ENCODE assay signal across 9 mouse cellular contexts in genomic region chr7:35584068-35584785, GRCm38 (mm10). TPM values are rescaled to one million over a fixed set of nuclear protein-coding genes. Genes with fewer than 3 reads are reported as not detected.
DNase-seq lines count a peak whose midpoint lies in the region; ATAC-seq and TF ChIP-seq lines count a peak whose summit lies in the region.
"Had no signal": no experiment of that assay in that cellular context is flagged by ENCODE, and none has a peak within 500 bp of the region (broad histone marks: within the 10 kb centered on the region; RNA-seq: fewer than 3 reads in every experiment).

No protein-coding gene starts in this region.

- H3K4me2 ChIP-seq in embryonic facial prominence, embryonic 15.5 days (replicated peaks): peak overlapping the region; percentile 100
- H3K4me2 ChIP-seq in intestine, embryonic 16.5 days (ENCODE audit: low read depth, low read length): peak overlapping the region; percentile 90
- H3K4me2 ChIP-seq in neural tube, embryonic 13.5 days: peak overlapping the region; percentile 97

- H3K27me3 ChIP-seq in embryonic facial prominence, embryonic 15.5 days: peaks cover 45% of the 10 kb centered on the region
- peaks cover 24% of the 10 kb centered on the region for H3K27me3 ChIP-seq in intestine, embryonic 16.5 days (replicated peaks; ENCODE audit: control insufficient read depth, insufficient read depth, low read length)
- H3K27me3 ChIP-seq in neural tube, embryonic 13.5 days: peaks cover 44% of the 10 kb centered on the region

- H3K4me1 ChIP-seq in embryonic facial prominence, embryonic 15.5 days: peaks cover 35% of the 10 kb centered on the region
- H3K4me1 ChIP-seq in intestine, embryonic 16.5 days (ENCODE audit: control insufficient read depth, insufficient read depth, low read length): peaks cover 17% of the 10 kb centered on the region
- H3K4me1 ChIP-seq in neural tube, embryonic 13.5 days (replicated peaks): peaks cover 31% of the 10 kb centered on the region

- H3K9ac ChIP-seq in embryonic facial prominence, embryonic 15.5 days: peak overlapping the region; percentile 33; the same call in 1 of the 2 replicates
- H3K9ac ChIP-seq in intestine, embryonic 16.5 days (ENCODE audit: low read depth, low read length): peak overlapping the region; percentile 65
- H3K9ac ChIP-seq in neural tube, embryonic 13.5 days: peak overlapping the region; percentile 64

- no peak overlapping the region for H3K27ac ChIP-seq in left cerebral cortex, adult 2 months
- no peak overlapping the region for H3K27ac ChIP-seq in embryonic facial prominence, embryonic 15.5 days (replicated peaks)
- H3K27ac ChIP-seq in intestine, embryonic 16.5 days (ENCODE audit: low read length): no peak overlapping the region
- no peak overlapping the region for H3K27ac ChIP-seq in neural tube, embryonic 13.5 days (replicated peaks)

- no peak for TF ChIP-seq CTCF in left cerebral cortex, adult 2 months (IDR thresholded peaks at IDR 0.05)

- WGBS in embryonic facial prominence, embryonic 15.5 days: 5% methylated on average over 36 of the region's 36 CpGs
- WGBS in intestine, embryonic 16.5 days: 6% methylated on average over 36 of the region's 36 CpGs
- 6% methylated on average over 36 of the region's 36 CpGs for WGBS in neural tube, embryonic 13.5 days

- no peak for DNase-seq in left cerebral cortex, adult 2 months (ENCODE audit: extremely low spot score in 1 of 2, low spot score in 2 of 2)
- no peak for DNase-seq in left cerebral cortex, postnatal 36 days (ENCODE audit: low spot score in 2 of 2)
- no peak for DNase-seq in yolk sac, embryonic 10.5 days (ENCODE audit: low spot score)
- no peak for DNase-seq in adrenal gland, adult 2 months
- DNase-seq: kidney, adult 8-10 months had no signal

- H3K4me3 ChIP-seq in left cerebral cortex, adult 2 months: peak overlapping the region; percentile 93
- peak overlapping the region; percentile 82 for H3K4me3 ChIP-seq in embryonic facial prominence, embryonic 15.5 days (replicated peaks)
- H3K4me3 ChIP-seq in intestine, embryonic 16.5 days (ENCODE audit: low read length): peak overlapping the region; percentile 76
- peak overlapping the region; percentile 72 for H3K4me3 ChIP-seq in neural tube, embryonic 13.5 days

- no peak for ATAC-seq in embryonic facial prominence, embryonic 15.5 days (ENCODE audit: insufficient number of reproducible peaks, low FRiP score, low TSS enrichment, low read depth)
- ATAC-seq in intestine, embryonic 16.5 days: no peak
- ATAC-seq in neural tube, embryonic 13.5 days (ENCODE audit: low read depth): no peak
- ATAC-seq in granulocyte monocyte progenitor cell, adult 5-6 weeks (replicated peaks; ENCODE audit: poor library complexity, severe bottlenecking): no peak; the same call in 1 of the 2 replicates

- no peaks in the 10 kb centered on the region for H3K9me3 ChIP-seq in embryonic facial prominence, embryonic 15.5 days (replicated peaks)
- no peaks in the 10 kb centered on the region for H3K9me3 ChIP-seq in intestine, embryonic 16.5 days (ENCODE audit: control insufficient read depth, low read length)
- no peaks in the 10 kb centered on the region for H3K9me3 ChIP-seq in neural tube, embryonic 13.5 days

- intact Hi-C loops in left cerebral cortex, adult 2 months (cut with DNase I): loop anchor here (5.0 kb wide), 1 partner anchor 48 kb away; no protein-coding TSS in a partner anchor
- intact Hi-C loops in left cerebral cortex, postnatal 36 days (cut with DNase I): no loop called here

- H3K36me3 ChIP-seq in embryonic facial prominence, embryonic 15.5 days: no peaks in the 10 kb centered on the region
- no peaks in the 10 kb centered on the region for H3K36me3 ChIP-seq in intestine, embryonic 16.5 days (ENCODE audit: control insufficient read depth, insufficient read depth, low read length)
- no peaks in the 10 kb centered on the region for H3K36me3 ChIP-seq in neural tube, embryonic 13.5 days

RNA-seq across cellular contexts. Expression of gene Rgs9bp, which starts 1.2 kb away (rescaled TPM):
- total RNA-seq in left cerebral cortex, adult 2 months (2021): under 1 TPM; 0.38 to 0.40 TPM
- total RNA-seq in left cerebral cortex, postnatal 36 days (2021): under 1 TPM; 0.57 TPM
- 0.19 and 0.20 TPM in 2 replicates for polyA plus RNA-seq in embryonic facial prominence, embryonic 15.5 days (2015; fragmentation: Nextera tagmentation; extraction: Ambion mirVana)
- 0.04 and 0.09 TPM in 2 replicates for polyA plus RNA-seq in intestine, embryonic 16.5 days (2015; fragmentation: Nextera tagmentation; extraction: Ambion mirVana)
- polyA plus RNA-seq in neural tube, embryonic 13.5 days (2015; fragmentation: Nextera tagmentation; extraction: Ambion mirVana): 0.11 TPM in 2 replicates
- 0.30 and 1.2 TPM in 2 replicates for total RNA-seq in granulocyte monocyte progenitor cell, adult 5-6 weeks (2014; fragmentation: Nextera tagmentation)
- 0.36 and 0.65 TPM in 2 replicates for total RNA-seq in granulocyte monocyte progenitor cell, adult 5-6 weeks (2017)
- total RNA-seq in adrenal gland, adult 2 months (2021): under 1 TPM; 0.17 to 0.21 TPM
- 0.04 and 0.07 TPM in 2 replicates for polyA plus RNA-seq in adrenal gland, adult 2 months (2012; rRNA removed)

RNA-seq across cellular contexts. Expression of gene Ankrd27, which starts 1.8 kb away (rescaled TPM):
- 10 to 100 TPM; 43.4 to 46.8 TPM for total RNA-seq in left cerebral cortex, adult 2 months (2021)
- total RNA-seq in left cerebral cortex, postnatal 36 days (2021): 10 to 100 TPM; 40.6 to 43.9 TPM
- 41.7 and 42.5 TPM in 2 replicates for polyA plus RNA-seq in embryonic facial prominence, embryonic 15.5 days (2015; fragmentation: Nextera tagmentation; extraction: Ambion mirVana)
- 32.4 and 34.9 TPM in 2 replicates for polyA plus RNA-seq in intestine, embryonic 16.5 days (2015; fragmentation: Nextera tagmentation; extraction: Ambion mirVana)
- 16.4 and 21.9 TPM in 2 replicates for polyA plus RNA-seq in neural tube, embryonic 13.5 days (2015; fragmentation: Nextera tagmentation; extraction: Ambion mirVana)
- total RNA-seq in granulocyte monocyte progenitor cell, adult 5-6 weeks (2014; fragmentation: Nextera tagmentation): 40.4 and 66.7 TPM in 2 replicates
- total RNA-seq in granulocyte monocyte progenitor cell, adult 5-6 weeks (2017): 40.0 and 49.7 TPM in 2 replicates
- total RNA-seq in adrenal gland, adult 2 months (2021): 10 to 100 TPM; 27.7 to 30.4 TPM
- polyA plus RNA-seq in adrenal gland, adult 2 months (2012; rRNA removed): 14.5 and 19.9 TPM in 2 replicates

RNA-seq across cellular contexts. Expression of gene Nudt19, which starts 28.1 kb away (rescaled TPM):
- 10 to 100 TPM; 55.5 to 68.1 TPM for total RNA-seq in left cerebral cortex, adult 2 months (2021)
- total RNA-seq in left cerebral cortex, postnatal 36 days (2021): 10 to 100 TPM; 58.8 to 77.6 TPM
- polyA plus RNA-seq in embryonic facial prominence, embryonic 15.5 days (2015; fragmentation: Nextera tagmentation; extraction: Ambion mirVana): 49.5 and 50.0 TPM in 2 replicates
- 120 and 128 TPM in 2 replicates for polyA plus RNA-seq in intestine, embryonic 16.5 days (2015; fragmentation: Nextera tagmentation; extraction: Ambion mirVana)
- 81.4 and 86.7 TPM in 2 replicates for polyA plus RNA-seq in neural tube, embryonic 13.5 days (2015; fragmentation: Nextera tagmentation; extraction: Ambion mirVana)
- total RNA-seq in granulocyte monocyte progenitor cell, adult 5-6 weeks (2014; fragmentation: Nextera tagmentation): 98.2 and 110 TPM in 2 replicates
- 44.6 and 52.5 TPM in 2 replicates for total RNA-seq in granulocyte monocyte progenitor cell, adult 5-6 weeks (2017)
- 10 to 100 TPM; 53.1 to 53.5 TPM for total RNA-seq in adrenal gland, adult 2 months (2021)
- polyA plus RNA-seq in adrenal gland, adult 2 months (2012; rRNA removed): 112 and 122 TPM in 2 replicates

RNA-seq across cellular contexts. Expression of gene Tdrd12, which starts 46.7 kb away (rescaled TPM):
- total RNA-seq in left cerebral cortex, adult 2 months (2021): under 1 TPM; 0.33 to 0.38 TPM
- total RNA-seq in left cerebral cortex, postnatal 36 days (2021): under 1 TPM; 0.29 to 0.94 TPM
- polyA plus RNA-seq in embryonic facial prominence, embryonic 15.5 days (2015; fragmentation: Nextera tagmentation; extraction: Ambion mirVana): 0.39 TPM in 1 of 2 replicates, not detected in the other
- polyA plus RNA-seq in intestine, embryonic 16.5 days (2015; fragmentation: Nextera tagmentation; extraction: Ambion mirVana): 0.98 and 1.6 TPM in 2 replicates
- 0.59 and 0.92 TPM in 2 replicates for polyA plus RNA-seq in neural tube, embryonic 13.5 days (2015; fragmentation: Nextera tagmentation; extraction: Ambion mirVana)
- not detected in 2 replicates for total RNA-seq in granulocyte monocyte progenitor cell, adult 5-6 weeks (2014; fragmentation: Nextera tagmentation)
- not detected in 2 replicates for total RNA-seq in granulocyte monocyte progenitor cell, adult 5-6 weeks (2017)
- under 1 TPM in 1 of 2 experiments, not detected in 1; 0.23 TPM for total RNA-seq in adrenal gland, adult 2 months (2021)
- polyA plus RNA-seq in adrenal gland, adult 2 months (2012; rRNA removed): not detected in 2 replicates
